Mouse (Mus musculus) testis, adult 2 months (tissue): Measurements from ENCODE around the gene 1700016K19Rik.

Source experiments
- CTCF ChIP-seq: fragments of 200-500 bp; IDR thresholded peaks from 2 replicates; pipeline ENCODE4 v1.5.1; 2012; ENCODE audit warnings: low read depth, mild to moderate bottlenecking, inconsistent platforms, low read length, moderate library complexity; ENCODE audit not compliant: control insufficient read depth, insufficient read depth, insufficient replicate concordance
- POLR2A ChIP-seq: fragments of 200-500 bp; IDR thresholded peaks from 2 replicates; pipeline ENCODE4 v1.6.1; 2012; ENCODE audit warnings: low read depth, mild to moderate bottlenecking, inconsistent platforms, low read length, moderate library complexity; ENCODE audit not compliant: control insufficient read depth

DNA sequence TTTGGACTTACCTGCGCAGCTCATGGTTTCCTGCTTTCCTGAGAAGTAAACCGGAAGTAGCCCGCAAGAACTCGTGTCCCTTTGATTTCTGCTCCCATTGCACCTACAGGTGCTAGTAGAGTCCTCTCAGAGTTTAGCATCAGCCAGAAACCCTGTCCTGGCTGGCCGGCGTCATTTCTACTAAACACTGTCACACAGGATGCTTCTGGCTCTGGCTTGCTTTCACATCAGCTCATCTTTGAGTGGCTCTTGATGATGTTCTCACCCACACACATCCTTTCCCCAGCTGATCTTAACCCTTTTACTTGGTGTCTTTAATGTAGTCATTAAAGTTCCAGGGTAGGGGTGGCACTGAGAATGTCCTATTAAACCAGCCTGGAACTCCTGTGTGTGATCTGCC lies 15.5 kb downstream of the 1700016K19Rik start:
- no peak for TF ChIP-seq CTCF
- no peak for TF ChIP-seq POLR2A
